Mouse (Mus musculus): Measurements from ENCODE around the gene Dot1l.

GRCm38 (mm10) chr10:80826151-80827062 is 71.4 kb downstream of the Dot1l start, which contains the start of gene Oaz1:
- TF ChIP-seq POLR2A (IDR thresholded peaks at IDR 0.05; ENCODE audit: low read depth, low read length) = peak; percentile 69
- no peak for TF ChIP-seq CTCF (conservative IDR thresholded peaks at IDR 0.05; ENCODE audit: insufficient read depth, insufficient read length, low read depth, low read length)

All from kidney, adult 2 months (tissue).